Mouse (Mus musculus): ENCODE measurements around the gene Dtl.
"Not testable (repeated sequence)": the region's sequence is repeated elsewhere in the genome, so short reads cannot be mapped to it uniquely, and the experiment has no call there.

Gene Dtl

DNA sequence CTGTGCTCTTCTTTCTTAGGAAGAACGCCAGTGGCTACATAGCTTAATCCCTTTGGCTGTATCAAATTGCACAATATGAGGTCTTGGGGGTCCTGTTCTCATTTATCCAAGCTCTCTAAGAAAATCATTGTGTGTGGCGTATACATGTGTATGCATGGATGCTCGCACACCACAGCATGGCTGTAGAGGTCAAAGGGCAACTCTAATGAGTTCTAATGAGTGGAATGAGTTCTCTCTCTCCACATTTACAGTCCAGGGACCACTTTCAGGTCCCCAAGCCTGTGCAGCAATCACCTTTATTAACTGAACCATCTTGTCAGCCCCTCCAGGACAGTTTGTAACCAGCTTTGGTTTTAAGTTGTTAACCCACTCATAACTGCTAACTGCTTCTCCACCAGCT is 58.3 kb downstream of the Dtl start:
- DNase-seq = no peak

DNA sequence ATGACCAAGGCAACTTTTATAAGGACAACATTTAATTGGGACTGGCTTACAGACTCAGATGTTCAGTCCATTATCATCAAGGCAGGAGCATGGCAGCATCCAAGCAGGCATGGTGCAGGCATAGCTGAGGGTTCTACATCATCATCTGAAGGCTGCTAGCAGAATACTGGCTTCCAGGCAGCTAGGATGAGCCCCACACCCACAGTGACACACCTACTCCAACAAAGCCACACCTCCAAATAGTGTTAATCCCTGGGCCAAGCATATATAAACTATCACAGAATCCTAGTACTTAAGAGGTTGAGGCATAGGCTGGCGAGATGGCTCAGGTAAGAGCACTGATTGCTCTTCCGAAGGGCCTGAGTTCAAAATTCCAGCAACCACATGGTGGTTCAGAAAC is 59.0 kb downstream of the Dtl start:
- DNase-seq = not testable (repeated sequence)

DNA sequence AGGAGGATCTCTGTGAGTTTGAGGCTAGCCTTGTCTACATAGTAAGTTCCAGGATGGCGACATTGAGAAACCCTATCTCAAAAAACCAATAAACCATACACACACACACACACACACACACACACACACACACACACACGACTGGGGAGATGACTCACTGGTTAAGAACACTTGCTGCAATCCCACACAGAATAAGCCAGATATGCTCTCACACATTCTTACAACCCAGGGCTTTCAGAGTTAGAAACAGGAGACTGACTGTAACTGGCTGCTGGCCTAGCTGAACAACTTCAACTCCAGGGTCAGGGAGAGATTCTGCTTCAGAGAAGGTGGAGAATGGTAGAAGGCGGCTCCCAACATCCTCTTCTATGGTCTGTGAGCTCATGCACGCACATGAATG is 62.1 kb downstream of the Dtl start:
- no peak for DNase-seq

DNA sequence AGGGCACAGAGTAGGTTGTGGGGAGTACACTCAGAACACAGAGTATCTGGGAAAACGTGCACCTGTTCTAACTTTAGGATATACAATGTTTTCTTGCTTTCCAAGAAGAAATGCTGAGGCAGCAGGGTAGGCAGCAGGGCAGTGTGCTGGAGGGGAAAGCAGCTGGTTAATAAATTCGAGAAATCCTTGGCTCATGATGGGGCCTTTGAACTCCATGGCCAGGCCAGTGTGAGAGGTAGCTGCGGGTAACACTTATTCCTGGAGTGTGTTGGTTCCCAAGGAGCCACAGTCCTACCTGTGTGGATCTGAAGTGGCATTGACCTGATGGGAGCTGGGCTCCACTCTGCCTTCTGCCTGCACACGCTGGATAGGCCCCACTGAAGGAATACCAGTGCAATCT is 63.0 kb downstream of the Dtl start:
- no peak for DNase-seq

DNA sequence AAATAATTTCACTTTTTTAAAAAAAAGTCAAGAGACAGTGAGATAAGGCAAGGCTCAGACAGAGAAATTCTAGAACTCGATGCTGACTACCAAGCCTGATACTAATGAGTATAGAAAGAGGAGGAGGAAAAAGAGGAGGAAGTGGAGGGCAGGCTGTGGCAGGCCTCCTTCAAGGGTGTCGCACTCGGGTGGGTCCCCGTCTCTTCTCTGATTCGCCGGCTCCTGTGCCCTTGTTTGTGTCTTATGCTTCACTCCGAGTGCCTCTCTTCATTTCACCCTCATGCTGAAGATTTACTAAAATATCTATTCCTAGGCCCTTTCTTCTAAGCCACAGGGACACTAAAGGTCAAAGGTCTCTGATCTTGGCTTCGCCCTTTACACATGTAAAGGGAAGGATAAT is 63.8 kb downstream of the Dtl start:
- peak; percentile 51 for DNase-seq

DNA sequence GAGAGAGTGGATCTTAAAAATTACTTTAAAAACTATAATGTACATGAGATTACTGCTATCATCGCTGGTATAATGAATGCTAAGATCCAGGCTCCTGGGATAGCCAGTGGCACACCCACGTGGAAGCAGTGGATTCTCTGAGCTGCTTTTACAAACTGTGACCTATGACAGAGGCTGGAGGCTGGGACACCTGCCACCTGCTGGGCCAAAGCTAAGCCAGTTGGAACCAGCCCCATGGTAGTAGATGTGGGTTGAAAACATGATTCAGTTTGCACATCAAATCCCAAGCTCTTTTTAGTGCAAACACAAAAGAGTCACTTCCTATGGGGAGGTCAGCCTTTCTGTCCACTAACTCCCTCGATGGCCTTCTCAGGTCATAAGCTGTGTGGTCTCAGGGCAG is 65.5 kb downstream of the Dtl start:
- no peak for DNase-seq

DNA sequence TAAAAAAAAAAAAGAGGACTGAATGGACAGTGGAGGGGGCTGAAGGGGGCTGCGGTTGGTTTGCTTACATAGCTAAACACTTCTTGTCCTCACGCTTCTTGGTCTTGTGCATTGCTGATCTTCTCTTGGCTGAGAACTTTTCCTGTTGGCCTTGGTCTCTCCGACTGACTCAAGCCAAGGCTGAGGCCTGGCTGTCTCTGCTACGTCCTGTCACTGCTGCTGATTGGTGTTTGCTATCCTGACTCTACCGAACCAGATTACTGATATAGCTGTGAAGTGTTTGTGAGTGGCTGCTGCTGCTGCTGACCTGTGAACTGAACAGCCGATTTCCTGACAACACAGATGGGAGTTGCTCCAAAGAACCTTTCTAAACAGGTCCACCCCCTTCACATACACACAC is 66.2 kb downstream of the Dtl start:
- no peak for DNase-seq

DNA sequence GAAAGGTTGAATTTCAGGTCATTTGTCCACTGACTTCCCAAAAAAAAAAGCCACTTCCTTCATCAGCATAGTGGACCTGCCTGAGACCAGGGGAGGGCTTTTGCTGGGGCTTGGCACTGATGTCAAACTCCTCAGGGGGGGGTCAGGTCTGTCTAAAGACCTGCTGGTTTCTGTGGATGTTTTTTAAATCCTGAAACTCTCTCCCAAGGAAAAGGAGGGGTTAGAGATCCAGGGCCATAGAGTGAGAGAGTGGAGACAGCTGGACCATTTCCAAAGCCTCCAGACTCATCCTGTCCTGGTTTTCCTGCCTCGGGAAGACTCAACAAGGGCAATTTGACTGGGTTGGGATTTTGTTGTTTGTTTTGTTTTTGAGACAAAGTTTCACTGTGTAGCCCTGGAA is 68.6 kb downstream of the Dtl start:
- DNase-seq = no peak

DNA sequence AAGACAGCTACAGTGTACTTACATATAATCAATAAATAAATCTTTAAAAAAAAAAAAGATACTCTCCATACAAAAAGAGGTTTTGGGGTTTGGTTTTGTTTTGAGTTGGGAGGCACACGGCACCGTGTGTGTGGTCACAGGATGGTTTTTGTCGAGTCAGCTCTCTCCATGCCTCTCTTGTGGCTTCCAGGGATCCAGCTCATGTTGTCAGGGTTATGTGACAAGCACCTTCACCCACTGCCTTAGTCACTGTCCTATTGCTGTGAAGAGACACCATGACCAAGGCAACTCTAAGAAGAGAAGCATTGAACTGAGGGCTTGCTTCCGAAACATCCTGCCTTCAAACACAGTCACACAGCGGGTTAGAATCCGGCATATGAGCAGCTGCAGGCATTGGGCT is 75.7 kb downstream of the Dtl start:
- DNase-seq = no peak

DNA sequence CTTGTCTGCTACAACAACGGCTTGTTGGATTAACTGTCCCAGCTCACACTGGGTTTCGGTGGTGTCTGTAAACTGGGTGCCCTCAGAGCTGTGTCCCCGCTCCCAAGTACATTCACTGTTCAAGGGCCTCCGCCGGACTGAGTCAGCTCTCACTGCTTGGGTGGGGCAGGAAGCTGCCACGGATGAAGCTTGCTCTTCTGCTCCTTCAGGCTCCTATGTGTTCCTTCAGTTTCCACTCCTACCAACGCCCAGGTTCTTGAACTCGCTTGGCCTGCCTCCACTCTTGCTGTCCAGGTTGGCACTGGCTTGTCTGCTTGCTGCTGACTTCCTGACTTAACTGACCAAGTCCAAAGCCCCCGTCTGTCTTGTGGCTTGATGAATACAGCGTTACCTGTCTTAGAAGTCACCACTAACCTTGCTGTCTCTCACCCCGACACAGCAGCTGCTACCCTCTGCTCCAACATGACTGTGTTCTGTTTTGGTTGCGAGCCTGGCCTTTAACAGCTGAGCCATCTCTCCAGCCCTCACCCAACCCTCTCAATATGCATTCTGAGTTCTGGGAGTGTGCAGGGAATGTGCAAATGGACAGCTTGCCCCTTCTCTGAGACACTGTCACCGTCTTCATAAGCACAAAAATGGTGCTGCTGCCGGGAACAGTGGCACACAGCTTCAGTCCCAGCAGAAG is 76.9 kb downstream of the Dtl start:
- peak; percentile 53 for DNase-seq

DNA sequence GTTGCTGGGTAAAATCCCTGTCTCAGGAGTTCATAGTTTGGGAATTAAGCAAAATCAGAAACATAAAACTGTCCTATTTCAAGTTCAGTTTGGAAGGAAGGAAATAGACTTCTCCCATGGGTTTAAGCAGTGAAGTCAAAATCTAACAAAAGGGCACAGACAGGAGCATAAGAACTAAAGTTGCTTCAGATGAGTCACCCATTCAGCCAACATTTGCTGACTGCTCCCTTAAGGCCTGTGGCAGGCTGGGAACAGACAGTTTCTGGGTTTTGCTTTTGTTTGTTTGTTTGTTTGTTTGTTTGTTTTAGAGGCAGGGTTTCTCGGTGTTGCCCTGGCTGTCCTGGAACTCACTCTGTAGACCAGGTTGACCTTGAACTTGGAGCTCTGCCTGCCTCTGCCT is 78.7 kb downstream of the Dtl start:
- DNase-seq = no peak

DNA sequence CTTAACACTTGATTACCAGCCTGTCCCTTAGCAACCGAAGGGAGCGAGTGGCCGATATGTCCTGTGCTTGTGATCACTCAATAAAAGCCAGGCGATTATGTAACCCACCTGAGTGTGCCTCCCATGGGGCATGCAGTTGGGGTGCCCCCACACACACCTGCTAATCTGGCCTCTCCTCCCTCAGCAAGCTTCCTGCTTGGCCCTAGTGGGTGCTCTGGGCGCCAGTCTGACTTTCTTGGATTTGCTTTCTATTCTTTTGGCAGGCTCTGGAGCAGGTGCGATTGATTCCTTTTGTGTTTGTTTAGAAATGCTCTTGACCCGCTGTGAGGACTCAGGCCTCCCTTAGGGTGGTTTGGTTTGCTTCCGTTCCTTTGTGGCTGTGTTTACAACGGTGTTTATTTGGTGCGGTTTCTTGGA is 80.3 kb downstream of the Dtl start:
- no peak for DNase-seq

DNA sequence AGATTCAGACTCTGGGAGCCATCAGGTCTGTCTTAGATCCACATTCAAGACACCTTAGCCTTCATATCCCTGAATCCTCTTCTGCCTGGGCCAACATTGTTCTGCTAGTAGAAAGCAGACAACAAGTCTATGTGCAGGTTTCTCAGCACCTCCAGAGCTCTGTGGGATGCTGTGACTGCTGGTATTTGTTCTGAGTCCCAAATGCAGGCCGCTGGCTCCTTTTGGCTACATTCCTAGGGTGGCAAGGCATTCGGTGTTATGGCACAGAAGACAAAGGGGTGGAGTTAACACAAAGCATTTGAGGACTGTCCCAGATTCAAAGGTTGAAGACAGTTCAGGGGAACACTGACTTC is 81.1 kb downstream of the Dtl start:
- no peak for DNase-seq

DNA sequence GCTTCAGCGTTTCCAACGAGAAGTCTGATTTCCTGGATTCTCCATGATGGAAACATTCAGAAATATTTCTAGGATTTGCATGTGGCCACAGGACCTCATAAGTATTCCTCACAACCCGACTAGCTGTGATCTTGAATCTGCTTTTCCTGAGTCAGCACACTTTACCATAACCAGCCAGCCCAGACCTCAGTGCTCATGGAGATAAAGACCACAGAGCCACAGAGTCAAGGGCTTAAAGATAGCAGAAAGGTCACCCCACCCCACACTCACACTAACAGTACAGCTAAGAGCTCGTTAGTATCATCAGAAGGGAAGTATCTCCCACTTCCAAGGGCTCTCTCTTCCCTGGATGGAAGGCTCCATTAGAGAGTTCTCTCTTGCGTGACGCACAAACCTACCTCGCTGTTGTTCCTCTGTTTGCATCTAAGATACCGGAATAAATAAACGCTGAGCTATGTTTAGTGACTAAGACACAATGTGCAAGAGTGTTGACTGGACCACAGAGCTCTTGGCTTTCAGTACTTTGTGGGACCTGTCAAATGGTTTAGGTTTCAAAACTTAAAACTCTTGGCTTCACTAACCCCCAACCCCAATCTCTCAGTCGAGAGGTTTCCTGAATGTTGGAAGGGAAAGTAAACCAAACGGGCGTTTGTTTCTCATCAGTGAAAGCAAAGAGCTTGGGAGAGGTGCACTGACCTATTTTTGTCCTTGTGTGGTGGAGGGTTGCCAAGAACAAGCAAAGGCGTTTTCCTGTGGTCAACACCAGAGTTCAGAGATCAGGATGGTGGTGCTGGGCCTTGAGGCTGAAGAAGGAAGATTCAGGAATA is 81.7 kb downstream of the Dtl start:
- DNase-seq = no peak

DNA sequence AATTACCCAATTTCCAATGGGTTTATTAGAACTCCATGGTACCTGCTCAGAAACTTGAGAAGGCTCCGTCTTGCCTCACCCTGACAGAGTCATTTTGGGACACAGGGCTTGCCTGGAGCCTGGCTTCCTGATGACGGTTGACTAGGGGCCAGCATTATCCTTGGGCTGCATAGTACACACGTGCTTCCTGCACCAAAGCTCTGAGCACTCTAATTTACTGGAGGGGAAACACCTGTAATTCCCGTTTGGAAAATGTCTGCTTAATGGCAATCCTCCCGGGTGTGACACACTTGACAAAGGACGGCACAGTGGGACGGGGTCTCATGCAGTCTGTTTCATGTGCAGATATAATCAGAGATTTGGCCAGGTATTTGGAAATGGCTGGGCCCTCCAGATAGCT is 84.9 kb downstream of the Dtl start:
- DNase-seq = no peak

Data from thymus, postnatal 4 days (tissue).